Mouse (Mus musculus) urinary bladder, postnatal 25 days (tissue): ENCODE data around the gene Prkrip1.
"Not testable (repeated sequence)": the region's sequence is repeated elsewhere in the genome, so short reads cannot be mapped to it uniquely, and the experiment has no call there.

ENCODE experiments used
- DNase-seq: peaks from one replicate; pipeline ENCODE4 v3.0.0; 2022; ENCODE audit warnings: low spot score

The Prkrip1 gene

DNA sequence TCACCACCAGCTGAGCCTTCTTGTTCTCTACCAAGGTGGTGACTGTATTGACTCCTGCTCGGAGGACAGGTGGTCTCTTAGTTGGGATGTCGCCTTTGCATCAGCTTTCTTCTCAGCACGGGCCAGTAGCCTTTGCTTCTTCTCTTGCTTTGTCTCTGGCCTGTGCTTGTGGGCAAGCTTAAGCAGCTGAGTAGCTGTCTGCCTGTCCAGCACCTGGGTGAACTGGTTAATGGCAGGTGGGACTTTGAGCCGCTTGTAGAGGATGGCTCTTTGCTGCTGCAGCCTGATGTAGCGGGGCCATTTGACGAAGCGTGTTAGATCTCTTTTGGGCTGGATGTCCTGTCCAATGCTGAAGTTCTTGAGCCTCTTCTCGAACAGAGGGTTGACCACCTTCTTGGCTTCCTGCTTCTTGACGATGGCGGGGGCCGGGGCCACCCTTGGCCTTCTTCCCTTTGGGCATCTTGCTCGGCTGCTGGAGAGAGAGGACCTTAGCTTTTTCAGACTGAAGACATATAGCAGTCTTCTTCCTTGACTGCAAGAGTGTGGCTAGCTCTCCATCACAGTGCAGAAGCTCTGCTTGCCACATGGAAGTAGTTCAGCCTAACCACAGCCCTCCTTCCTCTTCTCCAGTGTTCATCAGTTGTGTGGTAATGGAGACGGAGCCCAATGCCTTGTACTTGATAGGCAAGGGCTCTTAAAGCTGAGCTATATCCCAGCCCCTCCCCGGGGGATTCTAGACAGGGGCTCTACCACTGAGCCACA lies 12.8 kb upstream of the Prkrip1 start:
- not testable (repeated sequence) for DNase-seq

DNA sequence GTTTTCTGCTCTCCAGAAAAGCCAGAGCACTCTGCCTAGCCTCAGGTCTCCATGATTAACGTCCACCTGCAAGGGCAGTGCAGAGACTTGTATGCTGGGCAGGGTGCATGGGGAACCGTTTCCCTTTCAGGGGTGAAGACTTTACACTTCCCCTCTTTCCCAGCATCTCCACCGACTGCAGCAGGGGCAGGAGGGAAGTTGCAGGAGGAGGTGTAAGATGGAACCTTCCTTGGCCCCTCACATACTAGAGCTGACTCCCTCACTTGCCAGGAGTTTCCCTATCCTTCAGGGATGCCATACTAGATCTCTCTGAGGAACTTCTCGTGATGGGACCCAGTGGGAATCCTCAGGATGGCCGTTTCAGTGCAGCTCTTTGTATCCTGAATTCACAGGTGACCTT lies 11.8 kb upstream of the Prkrip1 start:
- no peak for DNase-seq

DNA sequence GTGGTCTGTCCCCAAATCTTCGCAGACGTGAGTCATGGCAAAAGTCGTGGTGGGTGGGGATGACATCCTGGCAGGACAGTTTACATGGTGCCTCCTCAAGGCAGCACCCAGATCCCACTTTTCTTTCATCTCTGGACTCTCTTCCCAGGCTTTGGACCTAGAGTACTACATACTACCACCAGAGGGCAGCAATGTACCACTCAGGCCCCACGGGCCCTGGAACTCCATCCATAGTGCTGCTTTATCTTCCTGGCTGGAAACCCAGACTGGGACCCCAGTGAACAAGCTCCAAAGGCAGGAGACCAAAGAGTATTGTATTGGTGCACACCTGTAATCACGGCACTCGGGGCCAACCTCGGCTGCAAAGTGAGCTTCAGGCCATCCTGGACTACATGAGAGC lies 3.1 kb upstream of the Prkrip1 start:
- DNase-seq: peak; percentile 60

DNA sequence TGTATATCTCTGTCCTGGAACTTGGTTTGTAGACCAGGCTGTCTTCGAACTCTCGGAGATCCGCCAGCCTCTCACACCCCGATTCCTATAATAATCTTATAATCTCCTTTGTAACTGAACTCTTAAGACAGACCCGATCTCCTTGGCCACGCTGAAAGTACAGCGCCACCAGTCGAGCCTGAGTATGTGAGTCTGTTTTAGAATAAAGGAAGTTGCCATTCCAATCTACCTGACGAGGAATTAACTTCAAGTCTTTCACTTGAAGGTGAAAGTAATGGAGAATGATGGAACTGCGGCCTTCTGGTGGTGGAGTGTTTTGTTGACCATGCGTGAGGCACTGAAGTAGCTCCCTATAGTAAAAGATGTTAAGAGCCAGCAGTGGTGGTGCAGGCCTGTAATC lies 763 bp upstream of the Prkrip1 start:
- no peak for DNase-seq

DNA sequence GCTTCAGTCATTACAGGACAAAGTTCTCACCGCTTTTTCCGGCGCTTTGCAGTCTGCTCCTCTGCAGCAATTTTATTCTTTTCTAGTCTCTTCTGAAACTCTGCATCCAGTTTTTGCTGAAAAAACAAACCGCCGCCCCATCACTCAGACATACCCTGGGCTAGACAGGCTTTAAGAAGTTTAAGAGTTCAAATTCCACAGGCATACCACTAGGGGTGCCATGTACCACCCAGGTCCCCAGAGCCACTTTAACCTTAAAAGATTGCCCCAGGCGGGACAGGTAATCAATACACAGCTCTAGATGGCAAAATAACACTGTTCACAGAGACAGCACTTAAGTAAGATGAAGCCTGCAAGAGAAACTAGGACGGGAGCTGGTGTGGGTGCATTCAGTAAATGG lies 6.9 kb downstream of the Prkrip1 start:
- DNase-seq: no peak

DNA sequence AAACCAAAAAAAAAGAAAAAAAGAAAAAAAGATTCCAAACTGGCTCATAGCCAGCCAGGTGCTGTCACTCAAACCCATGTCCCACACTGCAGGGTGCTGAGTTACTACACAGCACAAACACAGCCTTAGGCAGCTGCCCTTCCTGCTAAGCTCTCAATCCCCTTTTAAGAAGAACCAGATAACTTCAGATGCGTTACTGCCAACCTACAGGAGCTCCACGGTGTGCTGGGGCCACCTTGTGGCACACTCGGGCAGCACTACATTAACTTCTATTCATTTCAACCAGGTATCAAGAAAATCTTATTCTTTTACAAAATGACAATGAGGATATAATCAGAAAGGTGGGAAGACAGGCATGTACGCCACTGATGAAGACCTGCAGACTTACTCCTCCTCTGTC lies 12.0 kb downstream of the Prkrip1 start:
- DNase-seq: peak; percentile 39

DNA sequence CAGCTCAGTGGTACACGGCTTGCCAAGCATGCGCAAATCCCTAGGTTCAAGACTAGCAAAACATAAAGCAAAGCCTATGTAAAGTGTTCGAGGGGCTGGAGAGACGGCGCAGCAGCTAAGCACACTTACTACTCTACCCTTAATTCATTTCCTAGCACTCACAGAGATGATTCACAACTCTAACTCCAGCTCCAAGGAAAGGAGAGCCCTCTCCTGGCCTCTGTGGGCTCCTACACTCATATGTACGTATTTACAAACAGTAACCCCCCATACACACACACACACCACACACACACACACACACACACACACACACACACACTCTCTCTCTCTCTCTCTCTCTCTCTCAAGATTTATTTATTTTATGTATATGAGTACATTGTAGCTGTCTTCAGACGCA lies 15.0 kb downstream of the Prkrip1 start:
- no peak for DNase-seq

DNA sequence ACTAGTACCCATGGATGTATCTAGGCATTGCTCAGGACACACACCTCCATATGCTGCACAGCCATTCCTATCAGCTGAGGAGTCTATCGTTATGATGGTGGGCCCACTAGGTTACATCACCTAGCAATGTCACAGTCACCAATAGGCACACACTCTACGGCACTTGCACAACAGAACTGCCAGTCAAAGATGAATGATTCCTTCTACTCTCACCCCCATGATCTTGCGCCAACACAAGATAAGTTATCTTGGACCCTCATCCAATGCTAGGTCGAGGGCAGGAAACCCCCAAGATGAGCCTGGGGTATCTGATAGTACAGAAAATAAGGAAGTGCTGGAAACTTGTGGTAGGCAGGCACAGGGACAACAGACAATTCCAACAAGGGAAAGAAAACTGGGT lies 15.9 kb downstream of the Prkrip1 start:
- no peak for DNase-seq

DNA sequence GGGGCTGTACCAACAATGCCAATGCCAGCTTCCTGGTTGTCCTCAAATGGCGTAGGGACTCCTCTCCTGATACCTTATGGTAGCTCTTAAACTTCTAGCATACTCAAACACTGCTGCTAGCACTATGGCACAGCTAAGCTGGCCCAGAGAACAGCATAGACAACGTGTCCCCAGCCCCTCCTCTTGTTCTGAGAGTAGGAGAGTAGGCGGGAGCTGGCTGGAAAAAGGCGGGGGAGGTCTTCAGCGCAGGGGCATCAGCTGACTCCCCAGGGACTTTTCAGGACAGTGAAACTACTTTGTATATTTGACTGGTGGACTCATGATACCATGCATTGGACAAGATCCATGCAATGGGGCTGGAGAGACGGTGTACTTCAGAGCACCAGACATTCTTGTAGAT lies 16.7 kb downstream of the Prkrip1 start:
- DNase-seq: no peak

DNA sequence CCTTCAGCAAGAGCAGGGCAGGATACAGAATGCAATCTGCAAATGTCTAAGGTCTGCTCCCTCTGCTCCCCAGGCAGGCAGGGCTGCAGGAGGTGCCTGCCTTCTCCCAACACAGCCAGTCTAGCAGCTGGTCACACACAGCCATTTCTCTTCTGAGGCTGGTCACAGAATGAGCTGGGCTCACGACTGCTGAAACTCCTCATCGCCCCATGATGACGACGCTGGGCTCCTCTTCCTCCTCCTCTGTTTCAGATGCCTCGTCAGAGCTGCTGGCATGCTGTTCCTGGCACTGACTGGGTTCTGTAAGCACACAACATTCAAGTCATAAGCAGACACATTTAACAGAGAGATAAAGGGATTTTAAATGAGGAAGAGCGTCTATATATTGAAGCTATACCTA lies 17.6 kb downstream of the Prkrip1 start:
- DNase-seq: no peak

DNA sequence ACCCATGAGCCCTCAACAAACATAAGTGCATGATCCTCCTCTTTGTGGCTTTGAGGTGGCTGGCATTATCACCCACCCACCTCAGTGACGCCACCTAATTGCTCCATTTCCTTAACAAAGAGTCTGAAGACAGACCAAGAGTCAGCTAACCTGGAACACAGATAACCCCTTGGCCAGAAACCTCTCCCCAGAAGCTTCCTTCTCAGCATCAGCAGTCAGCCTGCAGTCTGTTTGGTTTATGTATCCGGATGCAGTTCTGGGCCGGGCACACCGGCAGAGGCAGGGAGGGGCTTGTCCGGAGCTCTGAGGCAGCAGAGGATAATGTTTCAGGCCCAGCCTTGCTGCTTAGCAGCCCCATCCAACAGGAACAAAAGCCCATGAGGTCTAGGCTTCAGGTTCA lies 19.2 kb downstream of the Prkrip1 start:
- DNase-seq: no peak

DNA sequence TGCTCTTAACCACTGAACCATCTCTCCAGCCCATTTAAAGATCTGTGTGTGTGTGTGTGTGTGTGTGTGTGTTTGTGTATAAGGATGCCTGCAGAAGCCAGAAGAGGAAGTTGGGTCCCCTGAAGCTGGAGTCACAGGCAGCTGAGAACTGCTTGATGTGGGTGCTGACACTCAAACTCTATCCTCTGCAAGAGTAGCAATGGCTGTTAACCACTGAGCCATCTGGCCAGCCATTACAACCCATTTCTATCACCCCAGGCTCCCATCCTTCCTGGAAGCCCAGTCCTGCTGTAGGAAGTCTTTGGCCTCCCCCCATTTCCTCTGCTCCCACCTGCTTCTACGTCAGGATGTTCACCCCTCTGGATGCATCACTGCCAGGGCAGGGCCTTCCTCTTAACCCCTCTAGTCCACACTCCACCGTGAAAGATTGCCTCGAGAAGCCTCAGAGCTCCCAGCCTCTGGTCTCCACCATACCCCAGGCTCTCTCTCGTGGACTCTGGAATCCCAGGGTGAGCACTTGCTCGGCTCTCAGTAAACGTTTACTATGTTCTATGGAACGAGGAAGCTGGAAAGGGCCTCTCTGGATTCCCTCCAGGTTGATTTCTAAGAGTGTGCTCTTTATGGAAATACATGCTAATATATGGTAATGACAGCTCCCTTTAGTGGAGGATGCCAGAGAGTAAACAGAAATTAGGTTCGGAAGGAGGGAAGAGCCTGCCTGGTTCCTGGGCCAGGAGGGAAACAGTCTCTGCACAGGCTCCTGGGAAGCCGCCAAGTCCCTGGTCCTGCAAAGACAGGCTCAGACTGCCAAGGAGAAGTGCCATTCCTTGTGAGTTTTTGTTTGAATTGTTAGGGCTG lies 24.9 kb downstream of the Prkrip1 start:
- DNase-seq: peak; percentile 36

DNA sequence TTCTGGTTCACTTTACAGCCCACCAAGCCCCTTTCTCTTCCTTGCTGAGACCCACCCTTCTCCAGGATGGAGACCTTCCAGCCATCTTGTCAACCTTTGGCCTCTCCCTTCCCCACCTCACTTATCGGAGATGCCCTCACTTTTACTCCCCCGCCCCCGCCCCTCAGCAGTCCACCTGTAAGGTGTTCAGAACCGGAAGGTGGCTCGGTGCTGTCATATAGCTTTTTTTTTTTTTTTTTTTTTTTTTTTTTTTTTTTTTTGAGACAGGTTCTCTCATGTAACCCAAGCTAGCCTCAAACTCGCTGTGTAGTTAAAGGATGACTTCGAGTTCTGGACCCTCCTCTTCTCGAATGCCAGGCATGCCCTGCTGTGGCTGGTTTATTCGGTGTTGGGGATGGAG lies 25.8 kb downstream of the Prkrip1 start:
- DNase-seq: no peak

DNA sequence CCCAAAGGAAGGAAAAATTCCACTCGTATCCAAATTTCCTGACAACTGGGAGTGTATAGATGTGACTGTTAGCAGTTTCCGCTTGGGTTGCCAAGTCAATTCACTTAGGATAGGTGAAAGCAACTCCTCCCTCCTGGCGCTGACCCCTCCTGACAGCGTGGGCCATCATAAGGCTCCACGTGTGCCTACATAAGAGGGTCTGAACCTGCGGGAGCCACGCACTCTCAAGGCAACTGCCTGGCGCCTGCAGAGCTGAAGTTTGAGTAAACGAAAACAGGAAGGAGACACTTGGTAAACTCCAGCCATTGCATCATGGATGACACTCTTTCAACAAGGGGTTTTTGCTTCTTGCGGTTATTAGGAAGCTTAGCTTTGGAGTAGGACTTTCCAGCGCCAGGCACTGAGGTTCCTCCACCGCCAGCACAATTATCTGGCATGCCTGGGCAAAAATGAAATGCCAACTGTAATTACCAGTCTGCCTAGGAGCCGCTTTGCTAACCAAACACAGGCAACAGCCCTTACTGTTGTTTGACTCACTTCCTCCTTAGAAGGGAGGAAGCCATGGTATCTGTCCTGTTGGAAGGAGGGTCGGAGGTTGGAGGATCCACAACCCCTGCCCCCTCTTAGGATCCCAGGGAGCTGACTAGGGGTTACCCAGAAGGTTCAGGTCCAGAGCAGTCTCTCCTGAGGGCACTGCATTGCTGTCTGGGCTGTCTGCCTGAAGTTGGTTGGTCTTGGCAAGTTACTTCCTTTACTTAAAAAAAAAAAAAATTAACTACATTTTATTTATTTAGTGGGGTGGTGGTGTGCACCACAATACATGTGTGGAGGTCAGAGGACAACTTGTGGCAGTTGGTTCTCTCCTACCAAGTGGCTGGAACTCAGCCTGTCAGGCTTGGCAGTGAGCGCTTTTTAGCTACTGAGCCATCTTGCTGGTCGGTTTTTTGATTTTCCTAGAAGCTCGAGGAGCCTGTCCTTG lies 27.1 kb downstream of the Prkrip1 start:
- peak; percentile 18 for DNase-seq

DNA sequence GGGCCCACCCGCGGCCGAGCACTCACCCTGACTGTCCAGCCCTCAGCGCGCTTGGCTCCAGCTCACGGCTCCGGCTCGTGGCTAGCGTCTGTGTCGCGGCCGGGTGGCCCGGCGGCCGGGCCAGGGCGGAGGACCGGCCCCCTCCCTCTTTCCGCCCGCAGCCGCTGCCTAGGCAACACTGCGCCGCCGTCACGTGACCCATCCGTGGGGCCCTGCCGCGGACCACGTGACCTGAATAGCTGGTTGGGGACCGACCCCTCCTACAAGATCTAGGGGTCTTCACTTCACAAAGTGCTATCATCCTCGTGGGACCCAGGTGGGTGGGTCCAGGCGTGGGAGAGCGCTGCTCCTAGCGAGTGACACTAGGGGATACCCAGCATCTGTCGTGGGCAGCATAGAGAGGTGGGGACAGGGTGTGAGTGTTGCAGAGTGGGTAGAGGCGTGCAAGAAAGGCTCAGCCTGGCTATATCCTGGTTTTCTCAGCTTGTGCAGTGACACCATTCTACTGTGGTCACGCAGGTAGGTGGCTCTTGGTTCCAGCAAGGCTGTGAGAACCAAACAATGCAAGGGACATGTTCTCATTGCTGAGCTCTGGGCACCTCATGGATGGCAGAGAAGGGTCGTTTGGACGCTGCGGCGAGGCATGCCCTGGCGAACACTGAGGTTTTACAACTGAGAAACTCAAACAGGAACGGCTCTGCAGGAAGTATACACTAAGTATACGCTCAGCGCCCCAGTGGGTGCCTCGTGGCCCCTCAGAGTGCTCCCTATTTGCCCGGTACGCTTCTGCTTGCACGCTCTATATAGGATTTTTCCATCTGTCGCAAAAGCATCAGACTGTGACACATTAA lies 28.0 kb downstream of the Prkrip1 start, which contains the start of gene Orai2:
TSS of gene Orai2 (minus strand) at position 202 of the 851 bp plus-strand sequence.
- peak; percentile 74 for DNase-seq

DNA sequence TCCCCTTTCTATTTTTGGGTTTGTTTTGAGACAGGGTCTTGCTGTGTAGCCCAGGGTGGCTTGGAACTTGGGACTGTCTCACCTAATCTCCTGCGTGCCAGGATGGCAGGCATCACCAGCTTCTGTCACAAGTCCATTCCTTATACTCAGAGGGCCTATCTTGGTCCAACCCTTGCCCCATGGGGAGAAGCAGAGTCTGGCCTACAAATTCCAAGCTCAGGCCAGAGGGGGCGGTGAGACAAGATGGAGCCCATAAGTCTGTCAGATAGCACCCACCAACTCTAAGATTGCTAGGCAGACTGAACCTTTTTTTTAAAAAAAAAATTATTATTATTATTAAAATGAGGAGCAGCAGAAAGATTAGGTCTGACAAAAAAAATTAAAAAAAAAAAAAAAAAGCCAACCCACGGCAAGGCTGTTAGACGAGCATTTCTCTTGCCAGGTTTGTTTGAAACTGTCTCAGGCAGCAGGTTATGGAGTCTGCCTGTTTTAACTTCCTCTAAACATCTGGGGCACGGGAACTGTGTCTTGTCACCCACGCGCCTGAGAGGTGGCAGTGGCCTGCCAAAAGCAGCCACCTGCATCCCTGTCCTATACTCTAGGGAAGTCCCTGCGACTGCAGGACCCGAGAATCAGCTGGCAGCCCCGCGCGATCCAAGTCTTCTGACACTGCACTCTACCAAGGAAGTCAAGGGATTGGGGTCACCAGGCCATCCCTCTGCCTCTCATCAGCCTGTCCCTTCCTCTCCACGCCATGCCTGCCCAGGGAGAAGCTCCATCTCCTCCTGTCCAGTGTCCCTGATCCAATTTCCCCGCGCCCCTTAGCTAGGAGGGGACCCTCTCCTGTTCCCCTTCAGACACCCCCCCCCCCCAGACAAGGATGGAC lies 28.9 kb downstream of the Prkrip1 start:
- DNase-seq: peak; percentile 15

DNA sequence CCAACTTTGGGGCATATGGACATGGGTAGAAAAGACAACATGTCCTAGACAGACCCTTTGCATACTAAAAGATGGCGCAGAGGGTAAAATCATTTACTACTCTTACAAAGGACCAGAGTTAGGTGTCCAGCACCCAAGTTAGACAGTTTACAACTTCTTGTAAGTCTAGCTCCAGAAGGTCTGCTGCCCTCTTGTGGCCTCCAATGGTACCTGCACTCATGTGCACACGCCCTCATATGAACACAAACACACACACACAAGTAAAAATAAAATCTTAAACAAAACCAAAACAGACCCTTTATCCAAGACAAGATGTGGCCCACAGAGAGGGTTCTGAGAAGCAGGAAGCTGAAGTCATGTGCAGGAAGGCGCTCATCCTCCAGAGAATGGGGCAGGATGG lies 30.7 kb downstream of the Prkrip1 start:
- DNase-seq: no peak

DNA sequence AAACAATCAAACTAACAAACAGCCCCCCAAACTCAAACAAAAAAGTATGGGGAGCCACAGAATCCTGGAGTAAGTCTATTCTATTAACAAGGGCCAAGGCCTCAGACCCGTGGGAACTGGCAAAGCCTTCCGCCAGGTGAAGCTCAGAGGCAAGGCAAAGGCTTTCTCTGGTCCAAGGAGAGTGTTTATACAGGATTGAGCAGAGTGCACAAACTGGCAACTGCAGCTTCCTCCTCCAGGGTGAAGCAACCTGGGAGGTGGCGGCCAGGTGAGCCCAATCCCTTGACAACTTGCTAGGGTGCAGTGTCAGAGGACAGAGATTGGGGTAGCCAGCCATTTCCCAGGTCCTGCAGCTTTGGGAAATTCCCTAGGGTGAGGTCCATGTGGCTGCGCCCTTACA lies 31.5 kb downstream of the Prkrip1 start:
- DNase-seq: no peak

DNA sequence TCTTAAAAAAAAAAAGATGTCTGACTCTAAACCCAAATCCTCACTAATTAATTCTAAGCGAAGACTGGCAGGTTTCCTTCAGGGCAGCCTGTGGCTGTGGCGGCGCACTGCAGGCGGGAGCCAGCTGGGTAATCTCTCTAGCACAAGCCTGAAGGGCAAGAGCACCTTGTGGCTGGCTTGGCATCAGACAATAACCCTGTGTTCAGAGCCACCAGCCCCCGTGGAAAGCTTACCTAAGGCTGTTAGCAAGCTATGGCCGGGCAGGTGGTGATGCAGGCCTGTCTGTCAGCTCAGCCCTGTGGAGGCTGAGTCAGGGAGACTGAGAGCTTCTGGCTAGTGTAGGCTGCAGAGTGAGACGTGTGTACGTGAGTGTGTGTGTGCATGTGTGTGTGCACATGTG lies 33.5 kb downstream of the Prkrip1 start:
- no peak for DNase-seq

DNA sequence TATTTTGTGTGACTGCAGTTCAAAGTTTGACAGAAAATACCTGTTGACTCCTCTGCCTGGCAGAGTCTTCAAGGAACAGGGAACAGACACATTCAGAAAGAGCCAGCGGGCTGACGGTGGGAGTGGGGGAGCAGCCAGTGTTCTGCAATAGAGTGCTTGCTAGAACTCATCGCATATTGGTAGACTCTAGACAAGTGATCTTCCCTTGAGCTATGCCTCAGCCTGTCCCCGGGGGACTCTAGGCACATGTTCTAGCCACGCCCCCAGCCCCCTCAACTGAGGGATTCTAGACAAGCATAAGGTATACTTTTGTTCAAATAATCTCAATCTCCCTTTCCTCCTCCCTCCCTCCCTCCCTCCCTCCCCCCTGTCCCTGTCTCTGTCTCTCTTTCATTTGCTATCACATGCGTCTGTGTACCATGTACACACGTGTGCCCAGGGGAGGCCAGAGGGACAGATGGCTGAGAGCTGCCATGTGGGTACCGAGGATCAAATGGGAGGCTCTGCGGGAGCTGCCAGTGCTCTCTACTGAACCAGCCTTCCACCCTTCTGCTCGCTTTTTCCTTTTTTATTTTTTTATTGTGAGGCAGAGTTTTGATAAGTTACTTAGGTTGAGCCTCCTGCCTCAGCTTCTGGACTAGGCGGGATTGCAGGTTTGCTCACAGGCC lies 34.8 kb downstream of the Prkrip1 start:
- no peak for DNase-seq
